Mouse (Mus musculus) forelimb bud, embryonic 11.5 days (tissue): Measurements from ENCODE around the gene Ccdc107.

Experiments
- DNase-seq: peaks from one replicate; pipeline ENCODE4 v3.0.0-alpha.2; 2012; ENCODE audit warnings: low read depth, low spot score

The Ccdc107 gene

GRCm38 (mm10) chr4:43512653-43513052 lies 20.0 kb downstream of the Ccdc107 start:
- no peak for DNase-seq

GRCm38 (mm10) chr4:43513300-43513699 lies 20.6 kb downstream of the Ccdc107 start:
- no peak for DNase-seq

DNA sequence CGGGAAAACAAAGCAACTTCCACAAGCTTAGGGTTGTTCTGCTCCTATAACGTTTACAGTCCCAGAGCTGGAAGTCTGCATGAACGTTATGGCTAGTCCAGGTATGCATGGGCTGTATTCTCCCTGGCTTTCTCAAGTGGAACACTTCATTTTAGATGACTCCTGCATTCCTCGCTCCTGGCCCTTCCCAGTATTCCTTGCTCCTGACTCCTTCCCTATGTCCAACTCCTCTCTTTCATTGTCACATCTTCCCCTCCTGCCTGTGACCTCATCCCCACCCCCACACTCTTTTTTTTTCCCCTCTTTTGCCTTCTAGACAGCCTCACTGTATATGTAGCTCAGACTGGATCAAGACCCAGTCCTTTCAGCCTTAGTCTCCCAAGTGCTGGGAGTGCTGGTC lies 21.1 kb downstream of the Ccdc107 start:
- no peak for DNase-seq

DNA sequence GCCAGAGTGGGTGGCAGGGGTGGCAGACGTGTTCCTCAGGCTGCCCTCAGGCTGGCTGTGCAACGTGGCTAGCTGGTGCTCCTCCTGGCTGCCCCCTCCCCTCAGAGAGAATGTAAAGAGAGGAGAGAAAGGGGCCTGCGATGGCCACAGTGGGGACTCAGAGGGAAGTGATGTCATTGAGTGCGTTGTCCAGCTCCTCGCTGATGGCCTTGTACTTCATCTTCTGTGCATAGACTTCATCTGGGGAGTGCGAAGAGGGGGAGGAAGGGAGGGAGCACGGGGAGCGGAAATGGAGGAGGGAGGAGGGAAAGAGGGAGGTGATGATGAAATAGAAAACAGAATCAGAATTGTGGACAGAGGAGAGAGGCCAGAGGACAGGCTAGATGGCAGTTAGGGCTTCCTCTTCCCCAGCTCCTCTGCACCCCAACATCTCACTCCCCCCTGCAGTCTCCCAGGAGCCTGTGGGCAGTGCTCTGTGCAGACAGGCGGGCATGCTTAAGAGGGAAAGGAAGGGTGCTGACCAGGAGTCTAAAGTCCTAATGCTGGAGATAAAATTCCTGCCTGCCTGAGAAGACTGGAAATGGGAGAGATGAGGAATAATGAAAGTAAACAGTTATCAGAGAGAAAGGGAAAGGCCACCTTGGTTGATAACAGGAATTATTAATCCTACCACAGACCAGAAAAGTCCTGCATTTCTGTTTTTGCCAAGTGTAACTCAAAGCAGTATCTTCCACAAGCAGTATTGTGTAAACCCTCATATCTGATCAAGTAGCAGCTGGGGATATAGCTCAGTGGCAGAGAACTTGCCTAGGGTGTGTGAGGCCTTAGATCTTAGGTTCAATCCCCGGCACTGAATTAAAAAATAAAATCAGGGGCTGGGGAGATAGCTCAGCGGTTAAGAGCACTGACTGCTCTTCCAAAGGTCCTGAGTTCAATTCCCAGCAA lies 23.3 kb downstream of the Ccdc107 start:
- no peak for DNase-seq

- DNase-seq, result no peak
Observed at GRCm38 (mm10) chr4:43519551-43519950, 26.9 kb downstream of the Ccdc107 start.

GRCm38 (mm10) chr4:43519956-43520355 lies 27.3 kb downstream of the Ccdc107 start:
- DNase-seq, result peak; percentile 89

GRCm38 (mm10) chr4:43527880-43528279 lies 35.2 kb downstream of the Ccdc107 start:
- DNase-seq, result no peak

- no peak for DNase-seq
Observed at GRCm38 (mm10) chr4:43528487-43528886, 35.8 kb downstream of the Ccdc107 start.

- no peak for DNase-seq
Observed at GRCm38 (mm10) chr4:43530081-43530501, 37.4 kb downstream of the Ccdc107 start.

- DNase-seq, result peak; percentile 74
Observed at GRCm38 (mm10) chr4:43530581-43530980, 37.9 kb downstream of the Ccdc107 start.

- no peak for DNase-seq
Observed at GRCm38 (mm10) chr4:43533270-43533669, 40.6 kb downstream of the Ccdc107 start.

DNA sequence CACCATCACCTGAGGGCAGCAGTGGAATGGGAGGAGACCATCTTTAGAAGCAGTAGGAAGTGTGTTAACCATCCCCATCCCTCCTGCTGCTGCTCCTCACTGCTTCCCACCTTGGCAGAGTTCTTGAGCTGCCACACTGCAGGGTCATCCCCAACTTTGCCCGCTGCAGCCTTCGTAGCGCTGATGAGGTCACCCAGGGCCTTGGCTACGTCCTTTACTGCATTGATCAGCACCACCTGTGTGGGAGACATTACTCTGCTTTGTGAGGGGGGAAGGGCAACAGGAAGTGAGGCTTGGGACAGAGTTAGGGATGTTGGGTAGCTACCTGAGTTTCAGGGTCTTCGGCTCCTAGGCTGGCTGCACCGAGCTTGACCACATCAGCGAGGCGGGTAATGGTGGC lies 42.9 kb downstream of the Ccdc107 start:
- DNase-seq, result no peak

- no peak for DNase-seq
Observed at GRCm38 (mm10) chr4:43536031-43536430, 43.3 kb downstream of the Ccdc107 start.

GRCm38 (mm10) chr4:43542044-43542443 lies 49.3 kb downstream of the Ccdc107 start:
- DNase-seq, result no peak
